Mouse (Mus musculus): Measurements from ENCODE around the gene Ap2a1. TPM values are rescaled to one million over a fixed set of nuclear protein-coding genes. Genes with fewer than 3 reads are reported as not detected.
A peak's percentile ranks its signal among the peaks of the same experiment; 100 is the strongest.

Ap2a1 gene
- total RNA-seq (2014; fragmentation: Nextera tagmentation) (95.3 and 104 TPM in 2 replicates), total RNA-seq (2017) (23.8 and 37.1 TPM in 2 replicates)

DNA sequence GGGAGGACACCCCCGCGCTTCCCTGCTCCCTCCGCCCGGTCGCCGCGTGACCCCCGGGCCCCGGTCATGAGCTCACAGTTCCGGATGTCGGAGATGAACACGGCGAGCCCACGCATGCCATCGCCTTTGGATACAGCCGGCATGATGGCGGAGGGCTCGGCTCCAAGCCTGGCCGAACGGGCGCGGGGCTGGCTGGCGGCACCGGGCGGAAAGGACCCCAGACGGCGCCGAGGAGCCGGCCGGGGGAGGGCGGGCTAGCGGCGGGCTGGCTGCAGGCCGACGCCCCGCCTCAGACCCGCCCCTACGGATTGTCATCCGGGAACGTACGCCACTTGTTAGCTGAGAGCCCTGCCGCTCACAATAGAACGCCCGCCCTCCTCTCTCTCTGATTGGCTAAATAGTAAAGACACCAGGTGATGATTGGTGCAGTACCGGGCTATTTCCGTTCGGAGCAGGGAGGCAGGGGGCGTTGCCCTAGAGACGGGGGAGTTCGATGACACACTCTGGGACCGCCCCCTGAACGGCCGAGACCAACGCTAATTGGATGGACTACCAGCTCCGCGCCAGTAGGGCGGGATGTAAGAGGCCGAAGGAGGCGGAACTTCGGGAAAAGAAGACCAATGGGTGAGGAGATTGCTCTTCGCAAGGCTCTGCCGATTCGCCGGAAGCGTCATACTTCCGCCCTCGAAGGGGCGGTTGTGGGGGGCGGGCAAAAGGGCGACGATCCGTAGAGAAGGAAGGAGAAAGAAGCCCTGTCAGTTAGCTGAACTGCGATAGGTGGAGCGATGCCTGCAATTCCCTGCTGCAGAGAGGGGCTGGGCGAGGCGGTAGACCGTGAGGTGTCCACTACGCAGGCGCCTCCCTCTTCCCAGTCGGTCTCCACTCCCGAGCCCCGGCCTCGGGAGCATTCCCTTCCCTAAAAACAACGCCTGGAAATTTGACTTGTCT is at the start of gene Ap2a1:
TSS of gene Ap2a1 (minus strand) at position 293 of the 948 bp plus-strand sequence.
- ATAC-seq (replicated peaks; ENCODE audit: low FRiP score, low TSS enrichment, poor library complexity, severe bottlenecking): peak; percentile 92

- no peak for ATAC-seq (replicated peaks; ENCODE audit: low FRiP score, low TSS enrichment, poor library complexity, severe bottlenecking)
Observed at GRCm38 (mm10) chr7:44978300-44978699, 49.0 kb upstream of the Ap2a1 start.

GRCm38 (mm10) chr7:44975117-44975419 is 45.8 kb upstream of the Ap2a1 start:
- ATAC-seq (replicated peaks; ENCODE audit: low FRiP score, low TSS enrichment, poor library complexity, severe bottlenecking): no peak

GRCm38 (mm10) chr7:44974383-44975116 is 45.3 kb upstream of the Ap2a1 start, which contains the start of gene Cpt1c:
TSS of gene Cpt1c (minus strand) at chr7:44974851.
- ATAC-seq (replicated peaks; ENCODE audit: low FRiP score, low TSS enrichment, poor library complexity, severe bottlenecking): peak; percentile 72

- ATAC-seq (replicated peaks; ENCODE audit: low FRiP score, low TSS enrichment, poor library complexity, severe bottlenecking): no peak
Observed at GRCm38 (mm10) chr7:44973415-44974130, 44.3 kb upstream of the Ap2a1 start.

GRCm38 (mm10) chr7:44971142-44971541 is 41.8 kb upstream of the Ap2a1 start:
- ATAC-seq (replicated peaks; ENCODE audit: low FRiP score, low TSS enrichment, poor library complexity, severe bottlenecking): no peak

- ATAC-seq (replicated peaks; ENCODE audit: low FRiP score, low TSS enrichment, poor library complexity, severe bottlenecking): peak; percentile 62
Observed at GRCm38 (mm10) chr7:44970231-44970691, 41.0 kb upstream of the Ap2a1 start.

DNA sequence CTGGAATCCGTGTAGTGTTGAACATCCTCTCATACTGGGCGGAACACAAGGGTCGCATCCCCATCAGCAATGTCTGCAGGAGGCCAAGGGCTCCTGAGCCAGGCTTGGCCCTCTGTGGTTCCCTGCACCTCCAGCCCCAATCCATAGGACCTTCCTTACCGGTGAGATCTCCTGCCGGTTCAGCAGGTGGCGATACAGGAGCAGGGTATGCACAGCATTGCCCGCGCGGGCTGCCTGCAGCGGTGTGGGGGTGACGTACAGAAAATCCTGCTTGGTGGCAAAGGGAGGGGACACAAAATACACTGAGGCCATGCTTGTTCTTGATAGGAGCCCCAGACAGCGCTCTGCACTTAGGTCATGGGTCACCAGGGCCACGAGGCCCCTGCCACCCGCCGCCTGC is 37.3 kb upstream of the Ap2a1 start:
- no peak for ATAC-seq (replicated peaks; ENCODE audit: low FRiP score, low TSS enrichment, poor library complexity, severe bottlenecking)

DNA sequence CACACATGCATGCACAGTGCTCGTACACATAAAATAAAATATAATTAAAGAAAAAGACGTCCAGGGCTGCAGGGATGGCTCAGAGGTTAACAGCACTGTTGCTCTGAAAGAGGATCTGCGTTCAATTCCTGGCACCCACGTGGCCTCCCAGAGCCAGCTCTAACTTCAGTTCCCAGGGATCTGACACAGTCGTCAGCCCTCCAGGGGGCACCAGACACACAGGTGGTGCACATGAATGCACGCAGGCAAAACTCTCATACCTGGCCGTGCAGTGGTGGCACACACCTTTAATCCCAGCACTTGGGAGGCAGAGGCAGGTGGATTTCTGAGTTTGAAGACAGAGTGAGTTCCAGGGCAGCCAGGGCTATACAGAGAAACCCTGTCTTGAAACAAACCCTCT is 36.7 kb upstream of the Ap2a1 start:
- no peak for ATAC-seq (replicated peaks; ENCODE audit: low FRiP score, low TSS enrichment, poor library complexity, severe bottlenecking)

DNA sequence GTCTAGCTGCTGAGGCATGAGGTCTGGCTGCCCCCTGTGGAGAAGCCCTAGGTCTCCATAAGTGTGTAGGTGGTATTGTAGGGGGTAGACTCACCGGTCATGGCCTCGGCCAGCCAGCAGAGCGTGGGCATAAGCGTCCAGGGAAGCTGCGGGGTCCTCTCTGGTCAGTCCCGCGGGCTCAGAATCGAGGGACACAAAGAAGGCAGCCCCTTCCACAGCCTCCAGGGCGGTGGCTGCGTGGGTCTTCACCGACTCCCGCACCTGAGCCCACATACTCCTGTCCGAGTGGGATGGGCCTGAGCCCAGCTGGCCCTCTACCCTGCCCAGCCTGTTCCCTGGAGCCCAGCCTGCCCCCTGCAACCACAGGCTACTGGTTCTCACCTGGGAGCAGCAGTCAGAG is 35.7 kb upstream of the Ap2a1 start:
- ATAC-seq (replicated peaks; ENCODE audit: low FRiP score, low TSS enrichment, poor library complexity, severe bottlenecking): no peak

DNA sequence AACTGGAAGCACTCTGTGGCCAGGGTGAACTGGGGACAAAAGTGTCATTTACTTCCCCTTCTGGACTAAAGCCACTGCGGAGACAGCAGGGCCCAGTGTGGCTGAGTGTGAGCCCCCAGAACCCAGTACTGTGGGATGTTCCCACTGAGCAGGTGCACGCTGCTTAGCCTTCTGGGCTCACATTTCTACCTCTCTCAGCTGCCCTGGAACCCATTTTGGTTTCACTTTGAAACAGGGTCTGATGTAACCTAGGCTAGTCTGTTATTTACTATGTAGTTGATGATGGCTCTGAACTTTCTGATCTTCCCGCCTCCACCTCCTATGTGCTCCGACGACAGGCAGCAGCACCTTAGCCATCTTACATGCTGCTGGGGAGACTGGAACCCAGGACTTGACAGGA is 33.5 kb upstream of the Ap2a1 start:
- ATAC-seq (replicated peaks; ENCODE audit: low FRiP score, low TSS enrichment, poor library complexity, severe bottlenecking): no peak

GRCm38 (mm10) chr7:44962337-44962736 is 33.0 kb upstream of the Ap2a1 start:
- ATAC-seq (replicated peaks; ENCODE audit: low FRiP score, low TSS enrichment, poor library complexity, severe bottlenecking): no peak

- ATAC-seq (replicated peaks; ENCODE audit: low FRiP score, low TSS enrichment, poor library complexity, severe bottlenecking): no peak
Observed at GRCm38 (mm10) chr7:44960512-44960910, 31.2 kb upstream of the Ap2a1 start.

DNA sequence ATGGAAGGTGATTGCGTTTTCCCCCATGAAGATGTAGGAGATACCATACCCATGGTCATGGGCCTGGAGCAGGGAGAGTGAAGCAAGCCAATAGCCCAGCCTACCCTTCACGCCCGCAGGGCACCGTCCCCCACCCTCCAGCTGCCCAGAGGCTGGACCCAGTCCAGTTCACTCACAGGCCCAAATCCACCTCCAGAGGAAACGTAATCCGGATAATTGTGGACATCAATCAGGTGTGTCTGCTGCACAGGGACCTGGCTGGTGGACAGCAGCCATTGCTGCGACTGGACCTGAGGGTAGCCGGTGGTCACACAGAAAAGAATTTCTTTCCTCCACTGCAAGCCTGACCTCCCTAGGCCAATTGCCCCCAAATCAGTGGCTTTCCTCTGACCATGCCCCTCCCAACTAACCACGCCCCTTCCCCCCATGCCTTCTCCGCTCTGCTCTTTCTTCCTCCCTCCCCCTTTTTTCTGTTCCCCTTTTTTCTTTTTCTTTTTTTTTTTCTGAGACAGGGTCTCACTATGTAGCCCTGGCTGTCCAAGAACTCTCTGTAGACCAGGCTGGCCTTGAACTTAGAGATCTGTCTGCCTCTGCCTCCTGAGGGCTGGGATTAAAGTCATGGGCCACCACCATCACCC is 30.7 kb upstream of the Ap2a1 start:
- ATAC-seq (replicated peaks; ENCODE audit: low FRiP score, low TSS enrichment, poor library complexity, severe bottlenecking): no peak

- ATAC-seq (replicated peaks; ENCODE audit: low FRiP score, low TSS enrichment, poor library complexity, severe bottlenecking): no peak
Observed at GRCm38 (mm10) chr7:44959281-44959680, 30.0 kb upstream of the Ap2a1 start.

DNA sequence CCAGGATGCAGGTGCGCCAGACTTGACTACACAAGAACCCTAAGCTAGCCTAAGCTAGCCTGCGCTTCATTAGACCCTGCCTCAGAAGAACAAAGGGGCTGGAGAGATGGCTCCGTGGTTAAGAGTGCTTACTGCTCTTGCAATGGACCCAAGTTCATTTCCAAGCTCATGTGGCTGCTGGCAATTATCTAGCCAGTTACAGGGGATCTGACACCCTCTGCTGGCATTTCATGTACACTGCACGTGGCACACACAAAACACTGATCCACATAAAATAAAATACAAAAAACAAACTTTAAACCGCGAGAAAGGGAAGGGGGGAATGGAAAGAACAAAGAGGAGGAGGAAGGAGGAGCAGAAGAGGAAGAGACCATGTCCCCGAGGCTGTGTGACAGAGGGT is 28.9 kb upstream of the Ap2a1 start:
- ATAC-seq (replicated peaks; ENCODE audit: low FRiP score, low TSS enrichment, poor library complexity, severe bottlenecking): 0 out of 2 replicates have a peak, but pooled peaks have one; percentile 42

- ATAC-seq (replicated peaks; ENCODE audit: low FRiP score, low TSS enrichment, poor library complexity, severe bottlenecking): no peak
Observed at GRCm38 (mm10) chr7:44957183-44957835, 28.0 kb upstream of the Ap2a1 start.

DNA sequence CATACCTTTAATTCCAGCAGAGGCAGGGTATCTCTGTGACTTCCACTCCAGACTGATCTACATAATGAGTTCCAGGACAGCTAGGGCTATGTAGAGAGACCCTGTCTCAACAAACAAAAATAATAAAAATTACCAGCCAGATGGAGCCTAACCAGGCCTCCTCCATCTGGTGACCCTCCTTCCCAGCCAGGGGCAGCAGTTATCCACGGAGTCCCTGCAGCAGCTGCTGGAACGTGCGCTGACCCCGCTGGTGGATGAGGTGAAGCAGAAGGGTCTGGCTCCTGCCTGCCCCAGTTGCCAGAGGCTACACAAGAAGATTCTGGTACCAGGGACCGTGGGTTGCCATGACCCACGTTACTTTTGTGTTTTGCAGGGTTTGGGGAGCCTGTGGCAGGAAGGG is 27.0 kb upstream of the Ap2a1 start:
- no peak for ATAC-seq (replicated peaks; ENCODE audit: low FRiP score, low TSS enrichment, poor library complexity, severe bottlenecking)

GRCm38 (mm10) chr7:44955628-44956027 is 26.3 kb upstream of the Ap2a1 start:
- ATAC-seq (replicated peaks; ENCODE audit: low FRiP score, low TSS enrichment, poor library complexity, severe bottlenecking): no peak
